Mouse (Mus musculus): ENCODE measurements around the gene Rassf8.

Gene Rassf8

DNA sequence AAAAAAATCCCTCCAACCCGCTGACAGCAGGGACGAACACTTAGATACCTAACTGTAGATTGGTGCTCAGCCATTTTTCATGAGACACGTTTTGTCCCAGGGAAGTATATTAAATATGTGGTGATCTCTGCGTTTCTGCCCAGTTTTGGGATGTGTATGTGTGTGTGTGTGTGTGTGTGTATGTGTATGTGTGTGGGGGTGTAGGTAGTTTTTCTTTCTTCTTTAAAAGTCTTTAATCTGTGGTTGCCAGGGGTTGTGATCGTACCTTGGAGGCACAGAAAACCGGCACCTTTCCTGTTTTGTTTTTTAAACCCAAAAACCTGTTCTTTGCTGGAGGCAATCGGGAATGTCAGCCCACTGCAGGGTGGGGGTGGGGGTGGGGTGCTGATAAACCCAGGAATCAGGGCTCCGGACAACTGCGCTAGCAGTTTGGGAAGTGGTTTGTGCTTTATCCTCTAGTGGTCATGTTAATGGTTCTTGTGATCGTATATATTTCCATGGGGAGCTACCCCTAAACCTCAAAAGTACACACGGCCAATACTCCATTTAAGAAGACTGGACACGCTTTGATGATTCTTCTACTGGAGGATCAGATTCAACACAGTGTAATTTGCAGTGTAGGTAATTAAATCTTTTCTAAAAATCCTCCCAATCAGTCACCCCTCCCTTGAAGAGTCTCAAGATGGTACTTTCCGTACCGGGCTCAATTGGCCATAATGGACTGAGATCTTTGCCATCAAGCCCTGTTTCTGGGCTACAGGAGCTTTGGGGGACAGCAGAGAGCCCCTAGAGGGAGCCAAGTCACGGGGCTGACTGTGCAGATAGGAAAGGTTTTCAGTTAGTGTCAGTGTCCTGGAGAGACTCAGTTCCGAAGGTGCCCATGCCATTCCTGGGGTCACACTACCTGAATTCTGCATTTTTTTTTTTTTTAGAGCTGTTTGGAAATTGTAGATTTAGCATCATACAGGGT lies 1.4 kb downstream of the Rassf8 start:
- no peak for DNase-seq (ENCODE audit: low spot score)

DNA sequence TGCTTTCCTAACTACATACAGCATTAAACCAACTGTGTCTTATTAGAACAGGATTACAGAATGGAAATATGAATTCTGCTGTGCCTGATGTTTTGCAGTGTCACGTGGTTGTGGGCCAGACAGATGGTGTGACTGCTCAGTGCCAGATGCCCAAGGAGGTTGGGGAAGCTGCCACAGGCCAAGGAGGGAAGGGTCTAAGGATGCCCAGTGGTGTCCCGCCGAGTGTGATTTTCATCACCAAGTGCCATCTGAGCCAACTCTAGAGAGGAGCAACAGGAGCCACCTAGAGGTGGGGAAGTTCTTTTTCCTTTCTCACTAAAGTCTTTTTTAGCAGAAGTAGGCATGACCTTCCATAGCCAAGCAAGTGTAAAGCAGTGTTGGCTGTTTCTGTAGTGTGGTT lies 3.8 kb downstream of the Rassf8 start:
- DNase-seq (ENCODE audit: low spot score) = no peak

DNA sequence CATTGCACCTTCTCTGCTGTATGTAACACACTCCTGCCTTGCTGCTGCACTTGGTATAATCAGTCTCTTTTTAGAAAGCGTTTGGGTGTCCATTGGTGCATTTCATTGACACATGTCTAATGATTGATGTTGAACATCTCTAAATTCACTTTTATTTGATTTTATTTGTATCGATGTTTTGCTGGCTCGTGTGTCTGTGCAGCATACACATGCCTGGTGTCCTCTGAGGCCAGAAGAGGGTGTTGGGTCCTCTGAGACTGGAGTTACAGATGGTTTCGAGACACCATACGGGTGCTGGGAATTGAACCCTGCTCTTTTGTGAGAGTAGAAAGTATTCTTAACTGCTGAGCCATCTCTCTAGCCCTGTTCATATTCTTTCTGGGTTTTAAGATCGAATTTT lies 6.7 kb downstream of the Rassf8 start:
- DNase-seq (ENCODE audit: low spot score) = no peak

DNA sequence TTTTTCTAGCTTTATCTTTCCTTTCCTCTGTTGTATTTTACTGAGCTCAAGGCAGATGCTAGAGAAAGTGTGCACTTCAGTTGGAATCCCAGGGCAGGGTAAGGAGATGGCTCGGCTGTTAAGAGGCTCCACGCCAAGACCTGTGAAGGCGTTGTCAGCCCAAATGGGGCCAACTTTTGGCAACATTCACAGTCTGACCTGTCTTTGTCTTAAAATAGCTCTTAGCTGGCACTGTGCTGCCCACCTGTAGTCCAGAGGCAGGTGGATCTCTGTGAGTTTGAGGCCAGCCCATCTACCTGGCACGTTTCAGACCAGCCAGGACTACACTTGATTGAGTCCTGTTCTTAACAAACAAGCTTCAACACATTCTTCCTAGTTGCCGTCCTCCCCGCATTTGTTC lies 7.9 kb downstream of the Rassf8 start:
- DNase-seq (ENCODE audit: low spot score) = no peak

DNA sequence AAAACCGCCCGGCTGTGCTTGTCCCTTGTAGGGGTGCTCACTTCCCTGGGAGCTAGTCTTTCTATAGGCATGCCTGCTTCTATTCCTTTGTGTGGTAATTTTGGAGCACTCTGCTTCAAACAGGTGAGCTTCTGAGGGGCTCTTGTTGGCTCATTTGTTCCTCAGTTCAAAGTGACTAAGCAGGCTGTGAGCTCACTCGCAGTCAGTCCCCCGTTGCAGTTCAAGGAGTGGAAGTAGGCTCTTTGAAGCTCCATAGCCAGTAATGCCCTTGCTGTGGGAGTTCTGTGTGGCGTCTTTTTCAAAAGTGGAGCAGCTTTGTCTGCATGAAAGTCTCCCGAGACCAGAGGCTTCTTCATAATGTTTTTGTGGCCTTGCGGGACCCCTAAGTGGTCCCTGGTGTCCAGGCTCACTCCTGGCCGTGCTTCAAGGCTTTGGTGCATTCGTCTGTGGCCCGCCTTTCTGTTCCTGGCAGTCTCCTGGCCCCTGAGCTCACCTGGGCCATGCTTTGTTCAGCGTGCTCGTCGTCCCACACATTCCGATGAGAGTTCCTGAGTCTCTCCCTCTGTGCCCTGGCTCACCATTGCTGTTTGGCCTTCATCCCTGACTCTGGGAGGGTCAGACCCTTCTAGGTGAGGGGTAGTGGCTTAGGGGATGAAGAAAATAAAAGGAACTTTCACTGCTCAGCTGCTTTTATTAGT lies 9.5 kb downstream of the Rassf8 start:
- no peak for DNase-seq (ENCODE audit: low spot score)

DNA sequence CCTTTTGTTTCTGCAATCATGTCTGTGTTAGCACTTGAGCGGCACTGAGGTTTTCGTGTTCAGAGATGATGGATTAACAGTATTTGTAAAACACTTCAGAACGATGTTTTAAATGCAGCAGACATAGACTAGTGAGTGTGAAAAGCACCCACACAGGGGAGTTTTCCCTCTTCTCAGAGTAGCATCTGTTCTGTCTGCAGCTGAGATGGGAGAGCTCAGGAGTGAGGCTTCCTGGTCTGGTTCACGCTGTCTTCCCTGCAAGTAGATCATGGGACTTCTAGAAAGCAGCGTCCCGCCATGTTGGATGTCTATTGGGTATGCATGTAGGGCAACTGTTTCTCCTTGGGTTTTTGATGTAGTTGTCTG lies 10.1 kb downstream of the Rassf8 start:
- DNase-seq (ENCODE audit: low spot score) = no peak

DNA sequence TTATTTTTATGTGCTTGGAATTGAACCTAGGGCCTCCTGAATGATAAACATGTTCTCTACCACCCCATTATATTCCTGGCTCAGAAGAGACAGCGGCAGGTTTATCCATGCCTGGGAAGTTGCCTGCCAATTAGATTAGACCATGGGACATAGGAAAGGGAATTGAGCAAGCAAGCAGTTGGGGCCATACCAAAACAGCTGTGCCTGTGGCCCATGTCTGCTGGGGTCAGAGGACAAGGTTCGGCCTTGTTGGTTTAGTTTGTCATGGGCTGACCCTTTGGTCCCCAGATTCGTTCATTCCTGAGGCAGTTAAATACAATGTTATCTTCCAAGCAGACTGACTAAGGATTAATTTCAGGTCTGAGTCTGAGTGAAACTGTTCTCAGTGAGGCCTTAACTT lies 10.8 kb downstream of the Rassf8 start:
- no peak for DNase-seq (ENCODE audit: low spot score)

DNA sequence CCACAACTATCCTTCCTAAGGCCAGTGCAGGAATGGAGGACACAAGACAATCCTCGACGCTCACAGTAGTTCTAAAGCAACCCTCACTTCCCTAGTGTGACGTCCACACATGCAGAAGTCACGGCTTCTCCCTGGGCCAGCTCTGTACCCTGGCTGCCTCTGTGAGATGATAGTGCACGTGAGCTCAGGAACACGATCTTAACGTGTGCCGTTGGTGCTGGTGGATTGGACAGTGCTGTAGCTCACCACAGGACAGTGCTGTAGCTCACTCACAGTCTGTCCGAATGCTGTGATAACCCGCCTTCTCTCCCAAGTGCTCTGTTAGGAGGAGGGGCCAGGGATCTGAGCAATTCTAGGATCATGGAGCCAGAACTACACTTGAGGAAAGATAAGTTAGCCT lies 12.1 kb downstream of the Rassf8 start:
- no peak for DNase-seq (ENCODE audit: low spot score)

DNA sequence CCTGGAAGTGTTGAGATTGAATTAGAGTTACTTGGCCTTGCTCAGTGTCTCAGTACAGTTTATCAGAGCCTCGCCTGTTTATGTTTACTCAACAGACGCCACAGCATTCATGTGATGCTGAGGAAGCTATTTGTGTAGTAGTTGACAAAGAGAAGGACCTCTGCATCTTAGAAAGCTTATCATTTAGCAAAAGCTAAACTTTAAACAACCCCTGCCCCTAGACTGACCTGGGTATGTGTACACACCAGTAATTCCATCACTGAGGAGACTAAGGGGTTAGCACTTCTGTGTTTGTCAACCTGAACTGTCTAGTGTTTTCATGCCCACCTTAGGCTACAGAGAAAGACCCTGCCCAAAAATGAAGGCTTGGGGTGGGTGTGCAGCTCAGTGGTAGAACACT lies 12.9 kb downstream of the Rassf8 start:
- no peak for DNase-seq (ENCODE audit: low spot score)

DNA sequence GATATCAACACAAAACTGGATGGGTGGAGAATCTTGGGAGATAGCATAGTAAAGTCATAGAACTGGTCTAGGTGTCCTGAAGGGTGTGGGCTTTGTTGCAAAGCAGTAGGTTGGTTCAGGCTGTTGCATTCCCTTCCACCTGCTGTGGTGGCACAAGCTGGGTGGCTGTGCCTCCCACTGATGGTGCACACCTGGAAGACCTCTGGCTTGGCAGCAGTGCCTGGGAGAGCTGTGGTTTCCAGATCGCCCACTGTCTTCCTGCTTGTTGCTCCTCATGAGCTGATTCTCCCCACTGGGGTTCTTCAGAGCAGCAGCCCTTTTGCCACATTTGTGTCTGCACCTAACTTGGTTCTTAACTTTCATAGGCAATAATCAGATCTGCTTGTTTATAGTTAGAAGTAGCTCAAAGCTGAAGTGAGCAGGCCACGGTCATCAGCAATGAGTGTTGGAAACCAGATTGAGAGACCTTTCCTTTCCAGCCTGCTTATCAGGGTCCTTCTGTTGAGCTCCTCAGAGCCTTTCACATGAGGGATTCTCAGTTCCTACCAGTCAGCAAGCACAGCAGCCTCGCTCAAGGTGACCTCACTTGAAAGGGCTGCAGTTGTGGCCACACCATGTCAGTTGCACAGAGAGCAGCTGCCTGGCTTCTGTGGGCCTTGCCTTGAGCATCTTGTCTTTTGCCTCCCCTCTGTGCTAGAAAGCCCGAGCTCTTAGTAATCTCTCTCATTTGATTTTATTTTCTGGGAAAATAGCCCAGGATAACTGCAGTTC lies 13.9 kb downstream of the Rassf8 start:
- no peak for DNase-seq (ENCODE audit: low spot score)

DNA sequence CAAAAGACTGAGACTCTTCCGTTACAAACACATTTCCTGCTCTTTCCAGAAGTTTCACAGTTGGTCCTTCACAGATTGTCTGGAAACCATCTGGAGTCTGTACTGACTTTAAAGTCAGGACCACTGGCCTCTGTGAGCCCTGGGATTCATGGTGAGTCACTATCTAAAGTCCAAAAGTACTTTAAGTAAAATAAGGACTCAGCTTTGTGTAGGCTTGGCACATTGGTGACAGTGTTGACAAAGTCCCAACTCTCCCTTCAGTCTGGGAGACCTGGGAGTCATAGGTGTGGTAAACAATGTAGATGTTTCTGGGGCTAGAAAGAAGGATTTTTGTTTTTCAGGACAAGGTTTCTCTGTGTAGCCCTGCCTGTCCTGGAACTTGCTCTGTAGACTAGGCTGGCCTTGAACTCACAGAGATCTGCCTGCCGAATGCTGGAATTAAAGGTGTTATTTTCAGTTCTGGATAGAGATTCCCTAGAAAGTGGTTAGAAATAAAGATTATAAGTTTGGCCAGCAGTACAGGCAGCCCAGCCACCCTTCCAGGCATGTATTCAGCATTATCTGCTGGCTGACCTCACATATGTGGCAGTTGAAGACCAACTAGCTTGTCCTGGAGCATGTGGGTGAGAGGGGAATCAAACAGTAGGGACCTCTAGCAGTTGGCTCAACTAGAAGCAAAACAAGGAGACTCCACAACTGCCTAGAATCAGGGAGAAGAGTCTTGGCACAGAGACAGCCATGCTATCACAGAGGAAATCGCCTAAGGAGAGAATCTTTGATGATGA lies 14.8 kb downstream of the Rassf8 start:
- DNase-seq (ENCODE audit: low spot score) = no peak

DNA sequence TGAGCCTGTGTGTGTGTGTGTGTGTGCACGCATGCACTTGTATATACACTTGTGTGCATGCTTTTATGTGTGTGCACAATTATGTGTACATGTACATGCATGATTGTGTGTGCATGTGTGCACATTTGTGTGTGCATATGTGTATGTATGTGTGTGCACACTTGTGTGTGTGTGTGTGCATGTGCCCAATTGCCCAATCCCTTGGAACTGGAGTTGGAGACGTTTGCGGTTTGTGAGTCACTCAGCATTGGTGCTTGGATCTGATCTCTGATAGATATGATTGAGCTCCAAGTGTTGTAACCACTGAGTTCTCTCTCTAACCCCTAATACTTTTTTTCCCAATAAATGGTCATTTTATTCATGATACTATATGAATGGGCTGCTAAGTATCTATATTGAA lies 15.5 kb downstream of the Rassf8 start:
- DNase-seq (ENCODE audit: low spot score) = no peak

DNA sequence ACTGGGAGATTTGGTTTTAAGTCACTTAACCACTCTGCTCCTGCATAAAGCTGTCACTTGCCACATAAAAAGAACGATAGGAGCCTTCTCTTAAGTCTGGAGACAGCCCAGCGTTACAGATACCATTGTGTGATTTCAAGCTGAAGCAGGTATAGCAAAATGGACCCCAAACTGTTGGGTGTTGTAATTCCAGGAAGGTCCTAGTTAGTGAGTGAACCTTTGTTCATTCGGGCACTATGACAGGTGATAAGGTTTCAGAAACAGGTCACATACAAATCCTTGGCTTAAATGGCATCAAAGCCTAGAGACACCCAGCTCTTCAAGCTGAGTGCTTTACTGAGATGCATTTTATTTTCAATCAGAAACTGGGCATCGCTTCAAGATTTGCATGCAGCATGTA lies 16.5 kb downstream of the Rassf8 start:
- DNase-seq (ENCODE audit: low spot score) = no peak

DNA sequence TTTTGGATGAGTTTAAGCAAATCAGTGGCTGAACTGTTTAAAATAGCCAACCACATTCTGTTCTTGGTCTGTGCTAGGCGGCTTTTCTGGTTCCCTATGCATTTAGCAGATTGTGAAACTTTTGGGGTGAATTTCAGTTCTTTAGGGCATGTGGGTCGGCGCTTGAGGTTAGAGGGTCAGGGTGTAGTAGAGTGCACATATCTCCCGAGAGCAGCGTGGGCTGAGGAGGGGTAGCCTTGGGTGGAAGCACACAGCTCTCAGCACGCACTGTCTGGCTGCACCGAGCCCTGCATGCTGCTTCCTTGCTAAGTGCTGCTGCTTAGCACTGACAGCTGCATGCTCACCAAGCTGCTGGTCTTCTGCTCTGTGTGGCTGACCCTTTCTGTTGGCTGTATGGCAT lies 18.5 kb downstream of the Rassf8 start:
- no peak for DNase-seq (ENCODE audit: low spot score)

DNA sequence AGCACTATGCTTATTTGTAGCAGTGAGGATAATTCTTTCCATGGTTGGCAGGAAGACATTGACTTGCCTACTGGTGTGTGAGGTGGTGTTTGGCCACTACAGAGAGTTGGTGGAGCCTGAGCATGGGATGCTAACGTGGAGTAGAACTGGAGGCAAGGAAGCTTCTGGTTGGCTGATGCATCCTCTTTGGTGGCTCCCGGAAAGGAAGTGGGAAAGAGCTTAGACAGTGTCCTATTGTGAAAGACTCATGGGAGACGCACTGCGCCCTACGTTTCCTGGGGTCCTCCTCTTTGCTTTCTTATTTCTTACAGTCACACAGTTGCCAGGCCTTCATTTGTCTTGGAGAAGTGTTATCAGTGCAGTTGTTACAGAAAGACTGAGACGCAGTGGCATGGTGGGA lies 20.4 kb downstream of the Rassf8 start:
- DNase-seq (ENCODE audit: low spot score) = no peak

DNA sequence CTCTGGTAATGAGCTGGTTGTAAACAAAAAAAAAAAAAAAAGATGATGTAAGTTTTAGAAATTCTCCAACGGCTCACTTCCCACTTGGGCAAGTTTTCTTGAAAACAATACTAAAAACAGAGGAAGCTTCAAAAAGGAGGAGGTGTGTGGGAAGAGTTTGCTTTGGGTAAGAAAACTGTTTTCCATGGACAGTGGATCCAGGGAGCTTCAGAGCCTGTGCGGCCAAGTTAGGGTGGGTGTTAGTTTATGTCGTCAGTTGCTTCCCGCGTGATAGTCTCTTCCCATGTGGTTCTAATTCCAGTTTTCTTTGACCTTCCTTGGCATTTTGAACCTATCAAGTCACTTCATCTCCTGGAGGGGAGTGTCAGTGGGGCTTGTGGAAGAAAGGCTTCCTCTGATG lies 21.1 kb downstream of the Rassf8 start:
- no peak for DNase-seq (ENCODE audit: low spot score)

DNA sequence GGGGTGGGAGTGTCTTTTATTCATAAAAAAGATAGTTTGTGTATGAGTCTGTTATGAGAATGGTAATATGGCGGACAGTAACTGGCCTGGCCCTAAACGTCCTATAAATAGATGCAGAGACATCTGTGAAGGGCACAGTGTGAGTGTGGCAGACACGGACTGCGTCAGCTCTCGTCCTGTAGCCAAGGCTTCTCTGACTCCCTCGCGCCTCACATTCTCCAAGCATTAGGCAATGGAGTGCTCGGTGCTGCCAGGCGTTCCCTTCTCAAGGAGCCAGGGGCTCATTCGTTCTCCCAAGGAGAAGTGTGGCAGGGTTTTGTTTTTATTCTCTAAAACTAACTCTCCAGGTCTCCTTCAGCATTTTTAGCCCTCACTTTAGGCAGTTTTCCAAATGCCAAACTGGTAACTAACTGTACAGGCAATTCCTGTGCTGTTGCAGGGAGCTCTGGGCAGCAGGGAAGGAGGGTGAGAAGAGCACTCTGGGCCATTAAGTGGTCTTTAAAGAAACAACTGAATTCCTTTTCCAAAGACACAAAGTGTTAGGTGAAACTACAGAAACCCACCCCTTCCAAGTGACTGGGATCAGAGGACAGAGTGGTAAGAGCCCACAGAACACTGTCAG lies 22.2 kb downstream of the Rassf8 start:
- DNase-seq (ENCODE audit: low spot score) = peak; percentile 89

DNA sequence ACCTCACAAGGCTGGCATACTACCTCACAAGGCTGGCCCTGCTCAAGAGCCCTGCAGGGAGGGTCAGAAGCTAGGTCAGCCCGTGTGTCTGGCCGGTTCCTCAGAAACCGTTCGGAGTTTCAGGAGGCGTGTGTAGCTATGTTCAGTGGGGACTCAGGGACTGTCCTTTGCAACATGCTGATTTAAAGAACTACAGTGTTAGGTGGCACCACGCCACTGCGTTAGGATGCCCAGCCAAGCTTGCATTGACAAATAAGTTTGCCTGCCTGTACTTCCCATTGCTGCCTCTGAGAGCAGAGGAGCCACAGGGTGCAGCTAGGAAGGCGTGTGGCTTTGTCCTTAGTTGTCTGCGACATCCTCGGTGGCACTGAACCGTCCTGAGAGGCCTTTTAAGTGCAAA lies 23.3 kb downstream of the Rassf8 start:
- no peak for DNase-seq (ENCODE audit: low spot score)

DNA sequence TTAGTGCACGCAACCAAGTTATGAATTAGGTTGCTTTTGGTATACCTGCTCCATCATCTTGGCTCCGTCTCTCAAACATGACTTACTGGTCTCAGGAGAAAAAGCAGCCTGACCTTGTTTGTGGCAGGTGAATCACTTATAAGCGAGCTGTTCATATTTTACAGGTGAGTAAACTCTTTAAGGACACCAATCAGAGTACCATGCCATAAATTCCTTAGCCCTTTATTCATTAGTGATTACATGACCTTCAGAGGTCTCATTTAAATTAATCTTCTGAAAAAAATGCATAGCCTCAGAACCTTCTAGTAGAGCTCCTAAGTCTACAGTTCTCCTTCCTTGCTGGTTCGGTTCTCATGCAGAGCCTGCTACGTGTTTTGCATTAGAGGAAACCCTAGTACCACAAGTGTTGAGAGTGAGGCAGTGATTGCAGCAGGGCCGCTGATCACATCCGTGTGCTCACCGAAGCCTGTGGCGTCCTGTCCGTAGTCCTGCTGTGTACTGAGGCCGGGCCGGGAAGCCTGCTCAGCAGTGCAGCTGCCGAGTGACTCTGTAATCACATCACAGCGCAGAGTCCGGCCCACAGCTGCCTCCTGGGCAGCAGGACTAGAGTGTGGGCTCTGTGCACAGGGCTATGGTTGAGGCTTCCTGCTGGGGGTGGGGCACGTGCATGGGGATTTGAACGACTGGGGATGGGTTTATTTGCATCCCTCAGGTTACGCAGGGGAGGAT lies 23.9 kb downstream of the Rassf8 start:
- no peak for DNase-seq (ENCODE audit: low spot score)

DNA sequence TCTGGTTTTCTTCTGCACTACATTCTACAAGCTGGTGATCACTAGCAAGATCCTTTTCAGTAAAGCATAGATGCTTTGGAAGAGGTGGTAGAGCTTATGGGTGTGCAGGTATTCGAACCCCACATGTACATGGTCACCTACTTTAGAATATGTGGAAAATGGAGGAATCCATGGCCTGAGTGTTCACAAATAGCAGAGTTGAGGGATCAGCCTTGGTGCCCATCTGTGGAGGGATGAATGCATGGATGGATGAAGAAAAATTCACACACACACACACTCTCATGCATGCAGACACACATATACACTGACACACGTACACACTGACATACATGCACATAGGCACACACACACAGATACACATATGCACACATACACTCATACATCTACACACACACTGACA lies 27.9 kb downstream of the Rassf8 start:
- DNase-seq (ENCODE audit: low spot score) = no peak

DNA sequence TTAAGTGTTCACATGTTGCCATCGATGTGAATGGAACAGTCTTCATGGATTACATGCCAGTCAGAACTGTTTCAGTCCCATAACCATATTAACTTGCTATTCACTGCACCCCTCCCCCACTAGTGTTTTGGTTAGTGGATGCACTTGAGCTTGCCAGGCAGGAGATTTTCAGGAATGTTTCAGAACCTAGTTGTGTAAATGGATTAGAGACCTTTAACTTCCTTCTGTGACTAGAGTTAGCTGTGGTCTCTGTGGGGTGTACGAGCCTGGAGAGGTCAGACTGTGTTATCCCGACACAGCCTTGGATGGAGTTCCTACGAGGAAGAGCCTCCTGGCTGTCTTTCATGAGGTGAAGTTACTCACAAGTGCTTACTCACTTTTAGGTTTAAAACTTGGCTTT lies 29.7 kb downstream of the Rassf8 start:
- DNase-seq (ENCODE audit: low spot score) = no peak

All from lung, postnatal 25 days (tissue).